Mouse (Mus musculus) liver, adult 2 months (tissue): ENCODE measurements around the gene Bmpr2.

ENCODE experiments used
- CTCF ChIP-seq: fragments of 200-500 bp; IDR thresholded peaks from 2 replicates; pipeline ENCODE4 v1.5.1; 2011; ENCODE audit warnings: low read depth, low read length, control low read depth
- POLR2A ChIP-seq: fragments of 200-500 bp; IDR thresholded peaks from 2 replicates; pipeline ENCODE4 v1.6.1; 2011; ENCODE audit warnings: low read length, control low read depth; ENCODE audit not compliant: insufficient read depth; ENCODE audit errors: extremely low read depth

GRCm38 (mm10) chr1:59809921-59810320, 46.7 kb downstream of the Bmpr2 start:
- TF ChIP-seq CTCF (no peak), POLR2A (no peak)
